Mouse (Mus musculus) MEL (cell line): Measurements from ENCODE around the gene Gm26620. TPM values are rescaled to one million over a fixed set of nuclear protein-coding genes. Genes with fewer than 3 reads are reported as not detected.
A peak's percentile ranks its signal among the peaks of the same experiment; 100 is the strongest.

Experiments
- DNase-seq: peaks from one replicate; pipeline ENCODE4 v3.0.0; 2011; ENCODE audit warnings: low read depth, low spot score
- H3K27ac ChIP-seq: 2 replicates; pipeline ENCODE4 v1.5.1; 2012; ENCODE audit warnings: low read depth, mild to moderate bottlenecking, control low read depth, low read length, moderate library complexity; ENCODE audit not compliant: control insufficient read depth
- H3K27me3 ChIP-seq, 2 experiments: fragments of 150-350 bp in 1 of 2; sonication (generic) in 1 of 2; 2 replicates each; pipeline ENCODE4 v1.6.1; 2012; ENCODE audit warnings: low read length in 2 of 2, mild to moderate bottlenecking in 2 of 2, improper control_type of control experiment in 1 of 2, moderate library complexity in 1 of 2; ENCODE audit not compliant: insufficient read depth in 2 of 2, control insufficient read depth in 1 of 2
- H3K36me3 ChIP-seq, 2 experiments: 2 replicates each; pipeline ENCODE4 v1.6.1; 2012 to 2014; ENCODE audit warnings: low read length in 2 of 2, improper control_type of control experiment in 1 of 2, inconsistent platforms in 1 of 2, mild to moderate bottlenecking in 1 of 2; ENCODE audit not compliant: insufficient read depth in 2 of 2, control insufficient read depth in 1 of 2
- H3K4me1 ChIP-seq, 2 experiments: fragments of 150-350 bp in 1 of 2; sonication (generic) in 1 of 2; 2 replicates each; pipeline ENCODE4 v1.6.1; 2012; ENCODE audit warnings: low read length in 2 of 2, improper control_type of control experiment in 1 of 2, mild to moderate bottlenecking in 1 of 2; ENCODE audit not compliant: insufficient read depth in 2 of 2, control insufficient read depth in 1 of 2
- H3K4me3 ChIP-seq, 2 experiments: fragments of 150-350 bp in 1 of 2; sonication (generic) in 1 of 2; 2 replicates each; pipeline ENCODE4 v1.5.1; 2012; ENCODE audit warnings: low read depth in 2 of 2, low read length in 2 of 2, mild to moderate bottlenecking in 2 of 2, moderate library complexity in 2 of 2, control low read depth in 1 of 2, improper control_type of control experiment in 1 of 2; ENCODE audit not compliant: control insufficient read depth in 1 of 2, insufficient read depth in 1 of 2
- H3K79me2 ChIP-seq: 2 replicates; pipeline ENCODE4 v1.6.1; 2012; ENCODE audit warnings: mild to moderate bottlenecking, low read length, moderate library complexity; ENCODE audit not compliant: control insufficient read depth, poor library complexity, insufficient read depth
- H3K9ac ChIP-seq: 2 replicates; pipeline ENCODE4 v1.6.1; 2012; ENCODE audit warnings: low read depth, mild to moderate bottlenecking, control low read depth, low read length, moderate library complexity; ENCODE audit not compliant: control insufficient read depth, poor library complexity, severe bottlenecking
- H3K9me3 ChIP-seq: fragments of 150-350 bp; sonication (generic); replicated peaks from 2 replicates; pipeline ENCODE4 v1.6.1; 2012; ENCODE audit warnings: mild to moderate bottlenecking, low read length, improper control_type of control experiment, moderate library complexity; ENCODE audit not compliant: insufficient read depth
- CHD2 ChIP-seq: IDR thresholded peaks from 2 replicates; pipeline ENCODE4 v1.6.1; 2011; ENCODE audit warnings: low read length, improper control_type of control experiment
- CTCF ChIP-seq, 3 experiments: IDR thresholded peaks in 2 of 3; conservative IDR thresholded peaks in 1 of 3; 2 replicates each; pipeline ENCODE4 v1.5.1; 2011 to 2012; ENCODE audit warnings: low read length in 3 of 3, low read depth in 2 of 3, mild to moderate bottlenecking in 2 of 3, improper control_type of control experiment in 1 of 3, inconsistent platforms in 1 of 3, mixed read lengths in 1 of 3, moderate library complexity in 1 of 3; ENCODE audit not compliant: control insufficient read depth in 1 of 3, insufficient read depth in 1 of 3, poor library complexity in 1 of 3, severe bottlenecking in 1 of 3
- E2F4 ChIP-seq: IDR thresholded peaks from 2 replicates; pipeline ENCODE4 v1.6.1; 2011; ENCODE audit warnings: low read depth, low read length, improper control_type of control experiment, borderline replicate concordance
- EP300 ChIP-seq, 2 experiments: IDR thresholded peaks; 2 replicates each; pipeline ENCODE4 v1.6.1; 2011; ENCODE audit warnings: improper control_type of control experiment in 2 of 2, low read length in 2 of 2, low read depth in 1 of 2, mild to moderate bottlenecking in 1 of 2
- ETS1 ChIP-seq: IDR thresholded peaks from 2 replicates; pipeline ENCODE4 v1.6.1; 2012; ENCODE audit warnings: low read depth, mild to moderate bottlenecking, inconsistent platforms, low read length, improper control_type of control experiment, moderate library complexity
- HCFC1 ChIP-seq: IDR thresholded peaks from 2 replicates; pipeline ENCODE4 v1.6.1; 2012; ENCODE audit warnings: low read depth, mild to moderate bottlenecking, inconsistent platforms, low read length, improper control_type of control experiment, moderate library complexity
- MAX ChIP-seq: IDR thresholded peaks from 2 replicates; pipeline ENCODE4 v1.6.1; 2011; ENCODE audit warnings: low read length, improper control_type of control experiment
- MXI1 ChIP-seq: IDR thresholded peaks from 2 replicates; pipeline ENCODE4 v1.6.1; 2011; ENCODE audit warnings: mild to moderate bottlenecking, low read depth, low read length, improper control_type of control experiment
- MYC ChIP-seq: IDR thresholded peaks from 2 replicates; pipeline ENCODE4 v1.6.1; 2011; ENCODE audit warnings: low read depth, mild to moderate bottlenecking, low read length, improper control_type of control experiment, moderate library complexity
- POLR2AphosphoS2 ChIP-seq: IDR thresholded peaks from 2 replicates; pipeline ENCODE4 v1.6.1; 2011; ENCODE audit warnings: low read length, improper control_type of control experiment
- RAD21 ChIP-seq: IDR thresholded peaks from 2 replicates; pipeline ENCODE4 v1.6.1; 2011; ENCODE audit warnings: mild to moderate bottlenecking, low read depth, low read length, improper control_type of control experiment
- RCOR1 ChIP-seq: IDR thresholded peaks from 2 replicates; pipeline ENCODE4 v1.6.1; 2012; ENCODE audit warnings: low read depth, mild to moderate bottlenecking, inconsistent platforms, low read length, improper control_type of control experiment
- SIN3A ChIP-seq: IDR thresholded peaks from 2 replicates; pipeline ENCODE4 v1.6.1; 2012; ENCODE audit warnings: low read length, improper control_type of control experiment, inconsistent platforms
- SMC3 ChIP-seq: IDR thresholded peaks from 2 replicates; pipeline ENCODE4 v1.6.1; 2011; ENCODE audit warnings: low read depth, low read length, improper control_type of control experiment
- TBP ChIP-seq: IDR thresholded peaks from 2 replicates; pipeline ENCODE4 v1.8.0; 2011; ENCODE audit warnings: low read depth, low read length, improper control_type of control experiment
- ZC3H11A ChIP-seq: IDR thresholded peaks from 2 replicates; pipeline ENCODE4 v1.6.1; 2012; ENCODE audit warnings: low read depth, mild to moderate bottlenecking, inconsistent platforms, low read length, improper control_type of control experiment
- ZKSCAN1 ChIP-seq: IDR thresholded peaks from 2 replicates; pipeline ENCODE4 v1.6.1; 2012; ENCODE audit warnings: low read depth, mild to moderate bottlenecking, inconsistent platforms, low read length, improper control_type of control experiment, moderate library complexity
- ZMIZ1 ChIP-seq: IDR thresholded peaks from 2 replicates; pipeline ENCODE4 v1.6.1; 2012; ENCODE audit warnings: low read depth, mild to moderate bottlenecking, inconsistent platforms, low read length, improper control_type of control experiment, moderate library complexity
- ZNF384 ChIP-seq: IDR thresholded peaks from 2 replicates; pipeline ENCODE4 v1.6.1; 2012; ENCODE audit warnings: low read depth, mild to moderate bottlenecking, inconsistent platforms, low read length, improper control_type of control experiment
- polyA plus RNA-seq, 2 experiments: library from polyadenylated mRNA; stranded (reverse) in 1 of 2; unstranded in 1 of 2; fragments of >175 nt in 1 of 2; fragments of >200 nt in 1 of 2; gene quantifications; 2 replicates each; pipeline versions ENCODE4 v1.2.1 to v1.2.4; 2012; ENCODE audit warnings: low replicate concordance in 2 of 2, low read depth in 1 of 2; ENCODE audit not compliant: insufficient read length in 2 of 2, insufficient read depth in 1 of 2, missing spikeins in 1 of 2
- total RNA-seq: library from RNA; depleted of rRNA; stranded (reverse); fragments of 300-350 nt; gene quantifications from 2 replicates; pipeline ENCODE4 v1.2.3, GENCODE M21; 2012

Gm26620 gene
- total and polyA plus RNA-seq, 3 experiments = 1.0 to 5.5 TPM; not detected in 1

- no peaks in the 10 kb centered on the region for H3K27me3 ChIP-seq
- peaks cover 7 to 12% of the 10 kb centered on the region in 2 experiments for H3K4me1 ChIP-seq
- DNase-seq = no peak
- H3K36me3 ChIP-seq = peaks cover 0 to 11% of the 10 kb centered on the region in 2 experiments; a peak in 2 of 4 replicates
- H3K4me3 ChIP-seq = no peak overlapping the region
- H3K9me3 ChIP-seq = no peaks in the 10 kb centered on the region
- no peaks in the 10 kb centered on the region for H3K79me2 ChIP-seq
- TF ChIP-seq EP300 (IDR thresholded peaks at IDR 0.05; ENCODE audit: low read depth in 1 of 2, low read length in 2 of 2) (no peak), RCOR1 (no peak), MXI1 (no peak), ETS1 (no peak), HCFC1 (no peak)
- no peak overlapping the region for H3K27ac ChIP-seq
- no peak overlapping the region for H3K9ac ChIP-seq
Measured at GRCm38 (mm10) chr1:170892279-170892678, 7.4 kb downstream of the Gm26620 start.

DNA sequence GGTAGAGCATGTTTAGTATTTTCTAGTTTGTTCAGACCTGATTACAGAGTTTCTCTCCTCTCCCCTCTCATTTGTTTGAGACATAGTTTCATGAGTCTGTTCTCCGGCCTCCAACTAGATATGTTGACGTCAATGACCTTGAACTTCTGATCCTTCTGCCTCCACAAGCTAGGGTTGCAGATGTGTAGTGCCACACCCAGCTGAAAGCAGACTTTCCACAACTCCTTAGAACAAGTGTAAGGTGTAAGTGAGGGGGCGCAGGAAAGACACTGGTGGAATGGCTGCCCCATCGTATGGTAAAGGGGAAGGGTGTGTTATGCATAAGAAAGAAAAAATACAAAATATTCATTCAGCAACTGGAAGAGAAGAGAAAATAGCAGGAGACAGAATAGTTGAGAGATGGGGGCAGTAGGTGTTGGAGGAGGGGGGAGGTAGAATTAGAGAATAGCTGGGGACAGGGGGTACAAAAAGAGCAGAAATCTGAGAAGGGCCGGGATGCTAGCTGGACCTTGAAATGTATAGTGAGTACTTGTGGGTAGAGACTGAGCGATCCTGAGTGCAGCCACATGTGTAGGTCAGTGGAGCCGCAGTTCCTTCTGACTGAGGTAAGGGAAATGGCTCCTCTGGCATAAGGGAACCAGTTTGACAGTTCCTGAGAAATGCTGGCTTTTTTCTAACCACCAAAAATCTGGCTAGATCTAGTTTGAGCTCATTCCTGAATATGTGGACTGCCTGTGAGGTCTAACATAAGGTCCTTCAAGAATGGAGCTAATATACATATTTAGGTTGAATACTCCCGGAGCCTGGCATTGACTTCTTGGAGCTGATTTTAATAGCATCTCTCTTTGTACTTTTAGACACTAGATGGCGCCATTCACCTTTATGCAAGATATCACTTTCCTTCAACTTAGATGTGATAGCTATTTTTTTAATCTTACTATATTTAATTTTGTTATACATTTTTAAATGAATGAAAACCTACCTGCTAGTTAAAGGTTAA, 10.0 kb downstream of the Gm26620 start:
- Histone ChIP-seq H3K36me3 (peaks cover 0 to 17% of the 10 kb centered on the region in 2 experiments; a peak in 2 of 4 replicates), H3K79me2 (no peaks in the 10 kb centered on the region), H3K27ac (no peak overlapping the region), H3K4me3 (no peak overlapping the region), H3K9me3 (no peaks in the 10 kb centered on the region), H3K27me3 (no peaks in the 10 kb centered on the region), H3K4me1 (peaks cover 17 to 26% of the 10 kb centered on the region in 2 experiments), H3K9ac (no peak overlapping the region)
- DNase-seq = peak; percentile 85
- TF ChIP-seq E2F4 (no peak), TBP (no peak), MYC (peak; percentile 41; the same call in 1 of the 2 replicates), ZMIZ1 (no peak), POLR2AphosphoS2 (no peak), MAX (0 out of 2 replicates have a peak, but pooled peaks have one; percentile 26), ZKSCAN1 (no peak), ZNF384 (peak; percentile 86), SMC3 (peak; percentile 68), RAD21 (peak; percentile 88), HCFC1 (0 out of 2 replicates have a peak, but pooled peaks have one; percentile 43), CTCF (IDR thresholded peaks at IDR 0.05 in 2 of 3, conservative IDR thresholded peaks at IDR 0.05 in 1 of 3; ENCODE audit: control insufficient read depth in 1 of 3, insufficient read depth in 1 of 3, low read depth in 2 of 3, low read length in 3 of 3, poor library complexity in 1 of 3, severe bottlenecking in 1 of 3) (peak in 2 of 3 experiments; percentile 55 to 80; a peak in 4 of 6 replicates), ZC3H11A (peak; percentile 72), CHD2 (no peak), SIN3A (peak; percentile 82; the same call in 1 of the 2 replicates)
